In the genomic region with DNA sequence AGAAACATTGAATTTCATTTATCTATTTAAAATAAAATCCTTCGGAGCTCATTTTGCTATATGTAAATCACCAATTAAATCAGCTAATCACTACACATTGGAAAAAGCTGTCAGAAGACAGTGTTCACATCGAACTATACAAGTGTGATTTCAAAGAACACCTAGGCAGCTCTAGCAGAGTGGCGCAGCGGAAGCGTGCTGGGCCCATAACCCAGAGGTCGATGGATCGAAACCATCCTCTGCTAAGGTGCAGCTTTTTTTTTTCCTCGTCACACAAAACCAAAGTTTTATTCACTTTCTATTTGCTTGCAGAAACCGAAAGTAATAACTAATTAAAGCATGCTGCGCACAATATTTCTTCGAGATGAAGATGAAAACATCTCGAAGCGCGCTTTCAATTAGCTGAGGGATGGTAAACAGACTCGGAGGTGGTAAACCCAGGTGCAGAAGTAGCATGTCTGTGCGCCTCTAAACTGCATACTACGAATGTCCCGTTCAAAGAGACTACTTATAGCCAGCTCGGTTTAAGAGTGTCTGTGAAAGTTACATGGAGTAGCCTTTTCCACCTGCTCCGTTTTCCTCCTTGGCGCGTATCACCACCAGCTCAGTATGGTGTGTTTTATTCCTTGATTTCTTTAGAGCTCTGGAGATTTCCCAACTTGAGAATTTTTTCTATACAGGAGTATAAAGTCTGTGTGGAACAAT, we compare ENCODE assay signal across 8 mouse cellular contexts. TPM values are rescaled to one million over a fixed set of nuclear protein-coding genes. Genes with fewer than 3 reads are reported as not detected.
A peak's percentile ranks its signal among the peaks of the same experiment; 100 is the strongest.
DNase-seq lines count a peak whose midpoint lies in the region.

No protein-coding gene starts in this region.

- no peaks in the 10 kb centered on the region for H3K36me3 ChIP-seq in megakaryocyte, embryonic 14.5 days (replicated peaks; ENCODE audit: low read length)

- H3K4me1 ChIP-seq in megakaryocyte, embryonic 14.5 days, result peaks cover 22% of the 10 kb centered on the region

- intact Hi-C loops in left cerebral cortex, postnatal 10 days (cut with DNase I), result loop anchor here (10.0 kb wide), 2 partner anchors 314 to 1724 kb away; no protein-coding TSS in a partner anchor

- peak overlapping the region; percentile 93 for H3K4me3 ChIP-seq in megakaryocyte, embryonic 14.5 days (replicated peaks)

- no peaks in the 10 kb centered on the region for H3K9me3 ChIP-seq in megakaryocyte, embryonic 14.5 days

- DNase-seq in adrenal gland, adult (ENCODE audit: inconsistent age in 2 of 2, low spot score in 1 of 2), result peak; percentile 80 to 96
- peak; percentile 78 for DNase-seq in embryo, embryonic 10 days (ENCODE audit: low spot score)
- DNase-seq in gastrocnemius, postnatal 10 days, result peak; percentile 63
- peak; percentile 73 for DNase-seq in hindlimb bud, embryonic 11.5 days (ENCODE audit: extremely low spot score, low read depth, low spot score)
- peak; percentile 76 to 77 for DNase-seq in left cerebral cortex, postnatal 10 days (ENCODE audit: extremely low spot score in 1 of 2, low spot score in 2 of 2)
- DNase-seq in right cerebral cortex, postnatal 10 days (ENCODE audit: low spot score in 2 of 2), result peak; percentile 78 to 81
- DNase-seq in urinary bladder, postnatal 36 days (ENCODE audit: low spot score in 2 of 2), result peak; percentile 71 to 75

- H3K27me3 ChIP-seq in megakaryocyte, embryonic 14.5 days (replicated peaks), result peaks cover 2% of the 10 kb centered on the region

RNA-seq across cellular contexts. Expression of a gene that starts 5.0 kb away (rescaled TPM):
- 100 to 1,000 TPM; 184 to 186 TPM for total RNA-seq in gastrocnemius, postnatal 10 days (2021)
- 10 to 100 TPM; 41.4 to 52.8 TPM for total RNA-seq in left cerebral cortex, postnatal 10 days (2021)
- polyA plus RNA-seq in megakaryocyte, embryonic 14.5 days (2012; ENCODE audit: insufficient read depth, low replicate concordance), result 3.6 TPM in 1 of 2 replicates, not detected in the other

RNA-seq across cellular contexts. Expression of a gene that starts 5.2 kb away (rescaled TPM):
- 100 to 1,000 TPM; 125 TPM for total RNA-seq in gastrocnemius, postnatal 10 days (2021)
- total RNA-seq in left cerebral cortex, postnatal 10 days (2021), result 10 to 100 TPM; 68.4 to 76.2 TPM
- polyA plus RNA-seq in megakaryocyte, embryonic 14.5 days (2012; ENCODE audit: insufficient read depth, low replicate concordance), result 46.8 and 88.4 TPM in 2 replicates

RNA-seq across cellular contexts. Expression of a gene that starts 6.5 kb away (rescaled TPM):
- 100 to 1,000 TPM; 240 to 265 TPM for total RNA-seq in gastrocnemius, postnatal 10 days (2021)
- 10 to 100 TPM; 69.3 to 80.8 TPM for total RNA-seq in left cerebral cortex, postnatal 10 days (2021)
- polyA plus RNA-seq in megakaryocyte, embryonic 14.5 days (2012; ENCODE audit: insufficient read depth, low replicate concordance), result 72.9 and 147 TPM in 2 replicates

RNA-seq across cellular contexts. Expression of a gene that starts 10.9 kb away (rescaled TPM):
- total RNA-seq in gastrocnemius, postnatal 10 days (2021), result 10 to 100 TPM; 50.7 to 68.7 TPM
- total RNA-seq in left cerebral cortex, postnatal 10 days (2021), result 10 to 100 TPM; 10.1 to 13.9 TPM
- polyA plus RNA-seq in megakaryocyte, embryonic 14.5 days (2012; ENCODE audit: insufficient read depth, low replicate concordance), result 7.3 TPM in 1 of 2 replicates, not detected in the other

RNA-seq across cellular contexts. Expression of a gene that starts 13.1 kb away (rescaled TPM):
- not detected for total RNA-seq in gastrocnemius, postnatal 10 days (2021)
- not detected for total RNA-seq in left cerebral cortex, postnatal 10 days (2021)
- polyA plus RNA-seq in megakaryocyte, embryonic 14.5 days (2012; ENCODE audit: insufficient read depth, low replicate concordance), result not detected in 2 replicates

Comparison
In these comparisons a context has a peak if more than half of its experiments do, and no peak if none do; other contexts are left out.
1. Peak in every context shown above with its lines: DNase-seq and H3K4me3 ChIP-seq.